Mouse (Mus musculus): Measurements from ENCODE around the gene Ece1.

DNA sequence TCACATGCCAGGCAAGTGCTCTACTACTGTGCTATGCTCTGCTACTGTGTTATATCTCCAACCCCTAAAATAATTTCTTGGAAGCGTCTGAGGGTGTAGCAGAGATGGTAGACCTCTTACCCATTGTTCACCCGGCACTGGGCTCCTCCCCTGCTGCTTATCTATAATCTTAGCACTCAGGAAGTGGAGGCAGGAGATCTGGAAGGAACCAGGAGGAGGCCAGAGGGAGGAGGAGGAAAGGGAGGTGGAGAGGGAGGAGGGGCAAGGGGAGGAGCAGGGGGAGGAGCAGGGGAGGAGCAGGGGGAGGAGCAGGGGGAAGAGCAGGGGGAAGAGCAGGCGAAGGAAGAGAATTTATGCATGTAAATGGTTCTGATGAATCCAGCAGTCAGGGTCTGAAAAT, 41.3 kb upstream of the Ece1 start:
- no peak for TF ChIP-seq CTCF (IDR thresholded peaks at IDR 0.05; ENCODE audit: low read depth, low read length)
- no peak for TF ChIP-seq POLR2AphosphoS5 (IDR thresholded peaks at IDR 0.05; ENCODE audit: insufficient replicate concordance, low read depth, low read length)
- no peak for TF ChIP-seq TAL1 (conservative IDR thresholded peaks at IDR 0.05; ENCODE audit: low read depth, low read length)
- TF ChIP-seq GATA1 (IDR thresholded peaks at IDR 0.05; ENCODE audit: borderline replicate concordance, low read length) = no peak
- TF ChIP-seq GATA2 (IDR thresholded peaks at IDR 0.05; ENCODE audit: borderline replicate concordance, low read depth, low read length) = no peak

All from G1E (cell line).